Mouse (Mus musculus) midbrain, embryonic 16.5 days (tissue): ENCODE results near the gene Fam183b. TPM values are rescaled to one million over a fixed set of nuclear protein-coding genes. Genes with fewer than 3 reads are reported as not detected.

Experiments
- polyA plus RNA-seq: library from polyadenylated mRNA; unstranded; fragments of >200 nt; fragmentation: Nextera tagmentation; extraction: Ambion mirVana; gene quantifications from 2 replicates; pipeline ENCODE4 v1.2.1, GENCODE M21; 2015

Fam183b gene
- polyA plus RNA-seq, 1 experiment from 2014 or later = 15.3 TPM

Other genes starting within 250 kb of the Fam183b start
- 0.07 TPM in 1 of 2 replicates, not detected in the other for gene Olfr328, start 246.3 kb downstream of the Fam183b start, polyA plus RNA-seq
- not detected in 2 replicates for gene Olfr224, start 231.4 kb downstream of the Fam183b start, polyA plus RNA-seq
- gene Olfr325, start 224.2 kb downstream of the Fam183b start, polyA plus RNA-seq = not detected in 2 replicates
- gene Olfr324, start 206.8 kb downstream of the Fam183b start, polyA plus RNA-seq = 0.05 and 0.10 TPM in 2 replicates
- not detected in 2 replicates for gene 2210407C18Rik, start 185.9 kb downstream of the Fam183b start, polyA plus RNA-seq
- gene Olfr323, start 171.5 kb downstream of the Fam183b start, polyA plus RNA-seq = not detected in 2 replicates
- 0.15 and 0.19 TPM in 2 replicates for gene Trim58, start 161.5 kb downstream of the Fam183b start, polyA plus RNA-seq
- gene Olfr322, start 143.2 kb downstream of the Fam183b start, polyA plus RNA-seq = not detected in 2 replicates
- gene Olfr320, start 120.9 kb downstream of the Fam183b start, polyA plus RNA-seq = not detected in 2 replicates
- not detected in 2 replicates for gene Olfr319, start 102.8 kb downstream of the Fam183b start, polyA plus RNA-seq
- not detected in 2 replicates for gene Olfr318, start 77.9 kb downstream of the Fam183b start, polyA plus RNA-seq
- 0.10 and 0.13 TPM in 2 replicates for gene Olfr317, start 62.7 kb downstream of the Fam183b start, polyA plus RNA-seq
- not detected in 2 replicates for gene Olfr316, start 49.2 kb downstream of the Fam183b start, polyA plus RNA-seq
- gene Olfr315, start 28.8 kb downstream of the Fam183b start, polyA plus RNA-seq = not detected in 2 replicates
- gene Olfr314, start 19.0 kb downstream of the Fam183b start, polyA plus RNA-seq = not detected in 2 replicates
- gene Olfr313, start 13.0 kb upstream of the Fam183b start, polyA plus RNA-seq = not detected in 2 replicates
- gene Olfr312, start 27.3 kb upstream of the Fam183b start, polyA plus RNA-seq = not detected in 2 replicates
- gene Olfr311, start 37.3 kb upstream of the Fam183b start, polyA plus RNA-seq = not detected in 2 replicates
- 24.7 and 26.1 TPM in 2 replicates for gene Gm12258, start 45.2 kb upstream of the Fam183b start, polyA plus RNA-seq
- 13.9 and 15.0 TPM in 2 replicates for gene 2810021J22Rik, start 65.3 kb upstream of the Fam183b start, polyA plus RNA-seq
- 6.8 and 8.1 TPM in 2 replicates for gene Zfp39, start 102.3 kb upstream of the Fam183b start, polyA plus RNA-seq
- not detected in 2 replicates for gene Btnl10, start 115.9 kb upstream of the Fam183b start, polyA plus RNA-seq
- 550 and 556 TPM in 2 replicates for gene Rnf187, start 137.0 kb upstream of the Fam183b start, polyA plus RNA-seq
- 345 and 399 TPM in 2 replicates for gene Hist3h2ba, start 147.0 kb upstream of the Fam183b start, polyA plus RNA-seq
- gene Hist3h2a, start 152.7 kb upstream of the Fam183b start, polyA plus RNA-seq = 107 and 115 TPM in 2 replicates
- gene Trim17, start 152.7 kb upstream of the Fam183b start, polyA plus RNA-seq = 1.3 and 2.1 TPM in 2 replicates
- gene Trim11, start 176.1 kb upstream of the Fam183b start, polyA plus RNA-seq = 19.5 and 22.3 TPM in 2 replicates